Mouse (Mus musculus): Measurements from ENCODE around the gene Cenpt.

- no peak for TF ChIP-seq CTCF (IDR thresholded peaks at IDR 0.05; ENCODE audit: control insufficient read depth, insufficient read depth, insufficient replicate concordance, low read depth, low read length)
- TF ChIP-seq POLR2A (IDR thresholded peaks at IDR 0.05; ENCODE audit: control insufficient read depth, low read depth, low read length) = no peak
Measured at GRCm38 (mm10) chr8:105852146-105852729, 840 bp downstream of the Cenpt start.

Measured in testis, adult 2 months (tissue).